Mouse (Mus musculus) CH12.LX (cell line): Measurements from ENCODE around the gene Hsdl1.

Source experiments
- CTCF ChIP-seq, 2 experiments: IDR thresholded peaks in 1 of 2; conservative IDR thresholded peaks in 1 of 2; 2 replicates each; pipeline ENCODE4 v1.5.1; 2011 to 2012; ENCODE audit warnings: low read depth in 2 of 2, low read length in 2 of 2, improper control_type of control experiment in 1 of 2, inconsistent platforms in 1 of 2, mild to moderate bottlenecking in 1 of 2, moderate library complexity in 1 of 2
- EP300 ChIP-seq: IDR thresholded peaks from 2 replicates; pipeline ENCODE4 v1.6.1; 2011; ENCODE audit warnings: low read length, improper control_type of control experiment
- GABPA ChIP-seq: IDR thresholded peaks from 2 replicates; pipeline ENCODE4 v1.6.1; 2012; ENCODE audit warnings: low read depth, low read length, improper control_type of control experiment, inconsistent platforms; ENCODE audit not compliant: insufficient replicate concordance
- HCFC1 ChIP-seq: IDR thresholded peaks from 2 replicates; pipeline ENCODE4 v1.6.1; 2012; ENCODE audit warnings: low read depth, mild to moderate bottlenecking, inconsistent platforms, low read length, improper control_type of control experiment
- KAT2A ChIP-seq: IDR thresholded peaks from 2 replicates; pipeline ENCODE4 v1.6.1; 2012; ENCODE audit warnings: low read length, improper control_type of control experiment, inconsistent platforms; ENCODE audit not compliant: insufficient replicate concordance
- MAFK ChIP-seq: IDR thresholded peaks from 2 replicates; pipeline ENCODE4 v1.6.1; 2011; ENCODE audit warnings: low read length, improper control_type of control experiment; ENCODE audit not compliant: insufficient replicate concordance
- MAX ChIP-seq: IDR thresholded peaks from 2 replicates; pipeline ENCODE4 v1.6.1; 2011; ENCODE audit warnings: low read length, improper control_type of control experiment
- MEF2A ChIP-seq: IDR thresholded peaks from 2 replicates; pipeline ENCODE4 v1.6.1; 2014; ENCODE audit warnings: low read depth, mild to moderate bottlenecking, inconsistent platforms, low read length, improper control_type of control experiment, borderline replicate concordance
- MXI1 ChIP-seq: IDR thresholded peaks from 2 replicates; pipeline ENCODE4 v1.6.1; 2011; ENCODE audit warnings: mild to moderate bottlenecking, low read depth, low read length, improper control_type of control experiment
- MYC ChIP-seq: IDR thresholded peaks from 2 replicates; pipeline ENCODE4 v1.6.1; 2011; ENCODE audit warnings: low read depth, mild to moderate bottlenecking, improper control_type of control experiment, low read length
- POLR2A ChIP-seq: IDR thresholded peaks from 2 replicates; pipeline ENCODE4 v1.6.1; 2011; ENCODE audit warnings: low read depth, mild to moderate bottlenecking, improper control_type of control experiment, low read length
- TBP ChIP-seq: conservative IDR thresholded peaks from 2 replicates; pipeline ENCODE4 v1.6.1; 2011; ENCODE audit warnings: low read depth, low read length, improper control_type of control experiment
- TCF12 ChIP-seq: IDR thresholded peaks from 2 replicates; pipeline ENCODE4 v1.6.1; 2014; ENCODE audit warnings: low read depth, mild to moderate bottlenecking, inconsistent platforms, low read length, improper control_type of control experiment
- USF1 ChIP-seq: IDR thresholded peaks from 2 replicates; pipeline ENCODE4 v1.6.1; 2014; ENCODE audit warnings: low read depth, mild to moderate bottlenecking, inconsistent platforms, low read length, improper control_type of control experiment

DNA sequence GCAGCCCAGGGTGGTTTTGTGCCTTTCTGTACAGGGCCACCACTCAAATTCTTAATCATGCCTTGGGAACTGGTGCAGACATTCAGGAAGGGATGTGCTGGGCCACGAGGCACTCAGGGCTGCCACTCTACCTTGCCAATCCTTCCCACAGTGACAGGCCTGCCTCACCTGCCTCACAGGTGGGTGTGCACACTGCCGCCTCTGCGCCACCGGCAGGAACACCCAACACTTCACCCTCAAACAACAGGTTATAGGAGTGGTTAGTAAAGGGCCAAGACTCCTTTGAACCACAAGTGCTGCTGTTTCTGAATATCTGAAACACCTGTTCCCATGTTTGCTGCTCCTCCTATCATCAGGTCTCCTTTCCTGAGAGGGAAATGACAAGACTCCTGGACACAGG, 2.6 kb downstream of the Hsdl1 start:
- TF ChIP-seq POLR2A (no peak), CTCF (conservative IDR thresholded peaks at IDR 0.05 in 1 of 2, IDR thresholded peaks at IDR 0.05 in 1 of 2; ENCODE audit: low read depth in 2 of 2, low read length in 2 of 2) (no peak), EP300 (no peak), MAFK (no peak), TCF12 (no peak), USF1 (no peak), MEF2A (no peak), MXI1 (no peak), GABPA (no peak), MAX (no peak), TBP (no peak), KAT2A (no peak), HCFC1 (no peak), MYC (no peak)
